ENCODE assay signal across 8 mouse cellular contexts in genomic region chr5:125134391-125134790, GRCm38 (mm10). TPM values are rescaled to one million over a fixed set of nuclear protein-coding genes. Genes with fewer than 3 reads are reported as not detected.
DNase-seq lines count a peak whose midpoint lies in the region; ATAC-seq and TF ChIP-seq lines count a peak whose summit lies in the region.

No protein-coding gene starts in this region.

- H3K27ac ChIP-seq in kidney, embryonic 16.5 days (ENCODE audit: low read length): peak overlapping the region; percentile 77
- peak overlapping the region; percentile 94 for H3K27ac ChIP-seq in heart, embryonic 13.5 days (replicated peaks)
- peak overlapping the region; percentile 81 for H3K27ac ChIP-seq in lung, postnatal 0 days (ENCODE audit: low read length)

- no peaks in the 10 kb centered on the region for H3K27me3 ChIP-seq in kidney, embryonic 16.5 days (ENCODE audit: insufficient read depth, low read length)
- no peaks in the 10 kb centered on the region for H3K27me3 ChIP-seq in heart, embryonic 13.5 days (replicated peaks)
- H3K27me3 ChIP-seq in lung, postnatal 0 days (replicated peaks; ENCODE audit: insufficient read depth, low read length): no peaks in the 10 kb centered on the region

- no peak overlapping the region for H3K4me3 ChIP-seq in kidney, embryonic 16.5 days (ENCODE audit: low read length)
- H3K4me3 ChIP-seq in heart, embryonic 13.5 days: no peak overlapping the region
- no peak overlapping the region for H3K4me3 ChIP-seq in lung, postnatal 0 days (ENCODE audit: low read depth, low read length)

- no peaks in the 10 kb centered on the region for H3K9me3 ChIP-seq in kidney, embryonic 16.5 days (ENCODE audit: low read length)
- H3K9me3 ChIP-seq in heart, embryonic 13.5 days: no peaks in the 10 kb centered on the region
- H3K9me3 ChIP-seq in lung, postnatal 0 days (ENCODE audit: low read length): no peaks in the 10 kb centered on the region

- no peak for DNase-seq in kidney, adult 18-20 months
- DNase-seq in adrenal gland, postnatal 10 days: peak; percentile 87
- peak; percentile 91 for DNase-seq in lung, postnatal 0 days (ENCODE audit: low spot score)
- DNase-seq in frontal cortex, postnatal 10 days (ENCODE audit: low spot score in 2 of 2): no peak
- no peak for DNase-seq in left cerebral cortex, adult 11 months (ENCODE audit: low spot score)
- no peak for DNase-seq in gastrocnemius, postnatal 10 days

- H3K4me2 ChIP-seq in kidney, embryonic 16.5 days (replicated peaks; ENCODE audit: low read depth, low read length): no peak overlapping the region
- peak overlapping the region; percentile 48 for H3K4me2 ChIP-seq in heart, embryonic 13.5 days
- no peak overlapping the region for H3K4me2 ChIP-seq in lung, postnatal 0 days (replicated peaks; ENCODE audit: low read depth, low read length)

- peak; percentile 35 for ATAC-seq in kidney, embryonic 16.5 days (ENCODE audit: low FRiP score, low TSS enrichment)
- ATAC-seq in heart, embryonic 13.5 days (ENCODE audit: extremely low read depth, insufficient number of reproducible peaks, low FRiP score, low TSS enrichment): no peak
- peak; percentile 80 for ATAC-seq in lung, postnatal 0 days

- 19% methylated on average over 7 of the region's 7 CpGs for WGBS in kidney, embryonic 16.5 days
- 30% methylated on average over 7 of the region's 7 CpGs for WGBS in heart, embryonic 13.5 days
- 22% methylated on average over 7 of the region's 7 CpGs for WGBS in lung, postnatal 0 days

- TF ChIP-seq EP300 in lung, postnatal 0 days (IDR thresholded peaks at IDR 0.05): no peak

- no peaks in the 10 kb centered on the region for H3K36me3 ChIP-seq in kidney, embryonic 16.5 days (ENCODE audit: insufficient read depth, low read length)
- no peaks in the 10 kb centered on the region for H3K36me3 ChIP-seq in heart, embryonic 13.5 days
- H3K36me3 ChIP-seq in lung, postnatal 0 days (ENCODE audit: insufficient read depth, low read length): no peaks in the 10 kb centered on the region

- no peak for TF ChIP-seq CTCF in lung, postnatal 0 days (IDR thresholded peaks at IDR 0.05)

- no peak overlapping the region; the same call in 1 of the 2 replicates for H3K9ac ChIP-seq in kidney, embryonic 16.5 days (replicated peaks; ENCODE audit: low read length)
- H3K9ac ChIP-seq in heart, embryonic 13.5 days: peak overlapping the region; percentile 70
- no peak overlapping the region for H3K9ac ChIP-seq in lung, postnatal 0 days (replicated peaks; ENCODE audit: low read depth)

- peaks cover 79% of the 10 kb centered on the region for H3K4me1 ChIP-seq in kidney, embryonic 16.5 days (ENCODE audit: insufficient read depth, low read length)
- peaks cover 96% of the 10 kb centered on the region for H3K4me1 ChIP-seq in heart, embryonic 13.5 days
- H3K4me1 ChIP-seq in lung, postnatal 0 days (ENCODE audit: insufficient read depth, low read depth, low read length): peaks cover 42% of the 10 kb centered on the region; the same call in 1 of the 2 replicates

RNA-seq across cellular contexts. Expression of gene Ncor2, which starts 44.6 kb away (rescaled TPM):
- 25.9 and 27.5 TPM in 2 replicates for polyA plus RNA-seq in kidney, embryonic 16.5 days (2015; fragmentation: Nextera tagmentation; extraction: Ambion mirVana)
- total RNA-seq in adrenal gland, postnatal 10 days (2021): 100 to 1,000 TPM; 125 to 153 TPM
- 16.5 and 17.0 TPM in 2 replicates for polyA plus RNA-seq in heart, embryonic 13.5 days (2015; fragmentation: Nextera tagmentation; extraction: Ambion mirVana)
- polyA plus RNA-seq in lung, postnatal 0 days (2015; fragmentation: Nextera tagmentation; extraction: Ambion mirVana): 20.2 and 23.9 TPM in 2 replicates
- 100 to 1,000 TPM; 116 to 123 TPM for total RNA-seq in gastrocnemius, postnatal 10 days (2021)

Comparison
In these comparisons a context has a peak if more than half of its experiments do, and no peak if none do; other contexts are left out.
1. DNase-seq: peak in adrenal gland, postnatal 10 days (single experiment) and lung, postnatal 0 days (single experiment); none in kidney, adult 18-20 months (single experiment), frontal cortex, postnatal 10 days (0 of 2), left cerebral cortex, adult 11 months (single experiment) and gastrocnemius, postnatal 10 days (single experiment).
2. Peak in every context shown above with its lines, with median percentiles within 50 percentile points of each other: H3K27ac ChIP-seq.